Mouse (Mus musculus): ENCODE measurements around the gene Klk1b8. TPM values are rescaled to one million over a fixed set of nuclear protein-coding genes. Genes with fewer than 3 reads are reported as not detected.
"Not testable (repeated sequence)": the region's sequence is repeated elsewhere in the genome, so short reads cannot be mapped to it uniquely, and the experiment has no call there.

The Klk1b8 gene
- polyA plus RNA-seq, 1 experiment, result not detected

- Histone ChIP-seq H3K79me2 (ENCODE audit: control insufficient read depth, insufficient read depth) (no peaks in the 10 kb centered on the region), H3K27me3 (ENCODE audit: control insufficient read depth, insufficient read depth, insufficient read length) (no peaks in the 10 kb centered on the region), H3K4me2 (ENCODE audit: low read depth) (no peak overlapping the region), H3K36me3 (ENCODE audit: control insufficient read depth, insufficient read depth) (no peaks in the 10 kb centered on the region), H3ac (ENCODE audit: control insufficient read depth, insufficient read length) (no peak overlapping the region), H3K4me3 (no peak overlapping the region)
- TF ChIP-seq SRF (IDR thresholded peaks at IDR 0.05; ENCODE audit: control insufficient read depth, insufficient read length, low read depth), result no peak
- no peak for TF ChIP-seq POLR2A (IDR thresholded peaks at IDR 0.05; ENCODE audit: insufficient read length, low read depth)
- TF ChIP-seq TCF12 (IDR thresholded peaks at IDR 0.05; ENCODE audit: insufficient read depth, poor library complexity, severe bottlenecking), result no peak
- no peak for TF ChIP-seq E2F4 (IDR thresholded peaks at IDR 0.05; ENCODE audit: insufficient read depth)
- TF ChIP-seq POLR2AphosphoS2 (IDR thresholded peaks at IDR 0.05; ENCODE audit: insufficient read length, low read depth), result no peak
- no peak for TF ChIP-seq TCF3 (IDR thresholded peaks at IDR 0.05; ENCODE audit: insufficient read length, low read depth)
- TF ChIP-seq MAX (IDR thresholded peaks at IDR 0.05; ENCODE audit: low read depth), result no peak
- TF ChIP-seq MYOD1 (IDR thresholded peaks at IDR 0.05; ENCODE audit: control insufficient read depth in 1 of 3, insufficient read length in 2 of 3, low read depth in 2 of 3), result no peak
- TF ChIP-seq USF1 (IDR thresholded peaks at IDR 0.05; ENCODE audit: low read depth), result no peak
- no peak for TF ChIP-seq MYOG (IDR thresholded peaks at IDR 0.05; ENCODE audit: control insufficient read depth in 1 of 3, insufficient read depth in 1 of 3, insufficient read length in 2 of 3, low read depth in 2 of 3)
- TF ChIP-seq CEBPB (IDR thresholded peaks at IDR 0.05; ENCODE audit: insufficient read depth, poor library complexity, severe bottlenecking), result no peak
- no peak for TF ChIP-seq REST (IDR thresholded peaks at IDR 0.05; ENCODE audit: insufficient read depth, insufficient read length)
These were observed 13.9 kb upstream of the Klk1b8 start for GRCm38 (mm10) chr7:43936551-43936950.

- H3K27me3 ChIP-seq (ENCODE audit: control insufficient read depth, insufficient read depth, insufficient read length); H3ac ChIP-seq (ENCODE audit: control insufficient read depth, insufficient read length); H3K36me3 ChIP-seq (ENCODE audit: control insufficient read depth, insufficient read depth); H3K4me3 ChIP-seq; H3K79me2 ChIP-seq (ENCODE audit: control insufficient read depth, insufficient read depth); H3K4me2 ChIP-seq (ENCODE audit: low read depth): not testable (repeated sequence)
These were observed 8.2 kb upstream of the Klk1b8 start for GRCm38 (mm10) chr7:43942293-43942692.

- no peak overlapping the region for H3ac ChIP-seq (ENCODE audit: control insufficient read depth, insufficient read length)
- H3K27me3 ChIP-seq (ENCODE audit: control insufficient read depth, insufficient read depth, insufficient read length), result no peaks in the 10 kb centered on the region
These were observed 5.7 kb upstream of the Klk1b8 start for GRCm38 (mm10) chr7:43944727-43945264.

GRCm38 (mm10) chr7:43952703-43953102 is 2.2 kb downstream of the Klk1b8 start:
- H3K36me3 ChIP-seq (ENCODE audit: control insufficient read depth, insufficient read depth), result no peaks in the 10 kb centered on the region
- H3K4me3 ChIP-seq, result no peak overlapping the region
- no peak for TF ChIP-seq TCF3 (IDR thresholded peaks at IDR 0.05; ENCODE audit: insufficient read length, low read depth)
- no peak for TF ChIP-seq USF1 (IDR thresholded peaks at IDR 0.05; ENCODE audit: low read depth)
- no peak for TF ChIP-seq MAX (IDR thresholded peaks at IDR 0.05; ENCODE audit: low read depth)
- TF ChIP-seq MYOD1 (IDR thresholded peaks at IDR 0.05; ENCODE audit: control insufficient read depth in 1 of 3, insufficient read length in 2 of 3, low read depth in 2 of 3), result no peak
- TF ChIP-seq POLR2AphosphoS2 (IDR thresholded peaks at IDR 0.05; ENCODE audit: insufficient read length, low read depth), result no peak
- no peak for TF ChIP-seq E2F4 (IDR thresholded peaks at IDR 0.05; ENCODE audit: insufficient read depth)
- TF ChIP-seq SRF (IDR thresholded peaks at IDR 0.05; ENCODE audit: control insufficient read depth, insufficient read length, low read depth), result no peak
- TF ChIP-seq REST (IDR thresholded peaks at IDR 0.05; ENCODE audit: insufficient read depth, insufficient read length), result no peak
- TF ChIP-seq CEBPB (IDR thresholded peaks at IDR 0.05; ENCODE audit: insufficient read depth, poor library complexity, severe bottlenecking), result no peak
- no peak for TF ChIP-seq POLR2A (IDR thresholded peaks at IDR 0.05; ENCODE audit: insufficient read length, low read depth)
- TF ChIP-seq MYOG (IDR thresholded peaks at IDR 0.05; ENCODE audit: control insufficient read depth in 1 of 3, insufficient read depth in 1 of 3, insufficient read length in 2 of 3, low read depth in 2 of 3), result no peak
- no peak for TF ChIP-seq TCF12 (IDR thresholded peaks at IDR 0.05; ENCODE audit: insufficient read depth, poor library complexity, severe bottlenecking)
- no peak overlapping the region for H3ac ChIP-seq (ENCODE audit: control insufficient read depth, insufficient read length)
- no peaks in the 10 kb centered on the region for H3K79me2 ChIP-seq (ENCODE audit: control insufficient read depth, insufficient read depth)
- no peak overlapping the region for H3K4me2 ChIP-seq (ENCODE audit: low read depth)
- no peaks in the 10 kb centered on the region for H3K27me3 ChIP-seq (ENCODE audit: control insufficient read depth, insufficient read depth, insufficient read length)

More at GRCm38 (mm10) chr7:43944727-43945264, 5.7 kb upstream of the Klk1b8 start:
- Histone ChIP-seq H3K4me3 (no peak overlapping the region), H3K4me2 (ENCODE audit: low read depth) (no peak overlapping the region), H3K79me2 (ENCODE audit: control insufficient read depth, insufficient read depth) (no peaks in the 10 kb centered on the region), H3K36me3 (ENCODE audit: control insufficient read depth, insufficient read depth) (no peaks in the 10 kb centered on the region)
- no peak for TF ChIP-seq SRF (IDR thresholded peaks at IDR 0.05; ENCODE audit: control insufficient read depth, insufficient read length, low read depth)
- no peak for TF ChIP-seq TCF3 (IDR thresholded peaks at IDR 0.05; ENCODE audit: insufficient read length, low read depth)

GRCm38 (mm10) chr7:43966451-43966850 is 16.0 kb downstream of the Klk1b8 start, which contains the start of gene Klk1b1:
Gene Klk1b1, plus strand, starts transcription at chr7:43966751.
- H3K36me3 ChIP-seq (ENCODE audit: control insufficient read depth, insufficient read depth), result no peaks in the 10 kb centered on the region
- no peaks in the 10 kb centered on the region for H3K79me2 ChIP-seq (ENCODE audit: control insufficient read depth, insufficient read depth)
- H3K27me3 ChIP-seq (ENCODE audit: control insufficient read depth, insufficient read depth, insufficient read length), result no peaks in the 10 kb centered on the region
- TF ChIP-seq CEBPB (IDR thresholded peaks at IDR 0.05; ENCODE audit: insufficient read depth, poor library complexity, severe bottlenecking), result no peak
- TF ChIP-seq SRF (IDR thresholded peaks at IDR 0.05; ENCODE audit: control insufficient read depth, insufficient read length, low read depth), result no peak
- no peak for TF ChIP-seq E2F4 (IDR thresholded peaks at IDR 0.05; ENCODE audit: insufficient read depth)
- TF ChIP-seq POLR2A (IDR thresholded peaks at IDR 0.05; ENCODE audit: insufficient read length, low read depth), result no peak
- no peak for TF ChIP-seq USF1 (IDR thresholded peaks at IDR 0.05; ENCODE audit: low read depth)
- no peak for TF ChIP-seq TCF12 (IDR thresholded peaks at IDR 0.05; ENCODE audit: insufficient read depth, poor library complexity, severe bottlenecking)
- TF ChIP-seq REST (IDR thresholded peaks at IDR 0.05; ENCODE audit: insufficient read depth, insufficient read length), result no peak
- no peak for TF ChIP-seq MAX (IDR thresholded peaks at IDR 0.05; ENCODE audit: low read depth)
- no peak for TF ChIP-seq TCF3 (IDR thresholded peaks at IDR 0.05; ENCODE audit: insufficient read length, low read depth)
- TF ChIP-seq POLR2AphosphoS2 (IDR thresholded peaks at IDR 0.05; ENCODE audit: insufficient read length, low read depth), result no peak
- H3K4me2 ChIP-seq (ENCODE audit: low read depth), result no peak within 1 kb of the TSS
- H3ac ChIP-seq (ENCODE audit: control insufficient read depth, insufficient read length), result no peak within 1 kb of the TSS
- H3K4me3 ChIP-seq, result no peak within 1 kb of the TSS

All from myocyte (in vitro differentiated cells).